Mouse (Mus musculus): ENCODE measurements around the gene Atoh8.

Atoh8 gene

DNA sequence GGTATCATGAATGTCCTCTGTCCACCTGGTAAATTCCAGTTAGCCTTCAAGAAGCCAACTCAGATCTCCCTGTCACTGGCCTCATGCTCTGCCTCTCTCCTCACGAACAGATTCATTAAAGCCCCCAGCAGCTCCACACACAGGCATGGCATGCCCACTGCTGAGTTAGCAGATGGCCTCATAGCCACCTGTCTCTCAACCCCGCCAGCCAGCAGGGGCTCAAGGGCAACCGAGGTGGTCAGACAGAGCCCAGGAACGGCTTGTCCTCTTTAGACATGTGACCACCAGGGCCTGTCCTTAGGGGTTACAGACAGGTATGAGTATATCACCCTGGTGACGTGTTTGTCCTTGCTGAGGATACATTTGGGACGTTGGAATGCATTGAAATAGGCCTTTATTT is 19.9 kb upstream of the Atoh8 start:
- no peak for DNase-seq (ENCODE audit: inconsistent age in 2 of 2, low spot score in 1 of 2)

DNA sequence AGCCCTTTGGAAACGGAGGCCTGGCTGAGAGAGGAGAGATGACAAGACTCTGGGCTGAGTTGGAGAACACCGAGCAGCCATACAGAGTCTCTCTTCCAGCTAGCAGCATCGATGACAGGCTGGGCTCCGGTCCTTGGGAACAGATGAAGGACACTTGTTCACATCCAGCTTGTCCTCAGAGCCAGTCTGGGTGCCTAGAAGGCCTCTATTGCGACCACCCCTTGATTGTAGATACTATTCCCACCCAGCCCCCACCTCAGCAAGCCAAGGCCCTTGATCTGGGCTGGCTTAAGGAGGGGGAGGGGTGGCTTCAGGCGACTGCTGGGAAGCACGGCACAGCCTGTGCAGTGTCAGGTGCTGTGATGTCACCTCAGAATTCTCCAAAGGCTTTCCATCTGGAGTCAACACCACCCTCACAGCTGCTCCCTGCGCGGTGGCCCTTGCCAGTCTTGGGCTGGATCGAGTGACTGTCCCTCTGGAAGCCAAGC is 19.3 kb upstream of the Atoh8 start:
- peak in 1 of 2 experiments; percentile 28 for DNase-seq (ENCODE audit: inconsistent age in 2 of 2, low spot score in 1 of 2)

DNA sequence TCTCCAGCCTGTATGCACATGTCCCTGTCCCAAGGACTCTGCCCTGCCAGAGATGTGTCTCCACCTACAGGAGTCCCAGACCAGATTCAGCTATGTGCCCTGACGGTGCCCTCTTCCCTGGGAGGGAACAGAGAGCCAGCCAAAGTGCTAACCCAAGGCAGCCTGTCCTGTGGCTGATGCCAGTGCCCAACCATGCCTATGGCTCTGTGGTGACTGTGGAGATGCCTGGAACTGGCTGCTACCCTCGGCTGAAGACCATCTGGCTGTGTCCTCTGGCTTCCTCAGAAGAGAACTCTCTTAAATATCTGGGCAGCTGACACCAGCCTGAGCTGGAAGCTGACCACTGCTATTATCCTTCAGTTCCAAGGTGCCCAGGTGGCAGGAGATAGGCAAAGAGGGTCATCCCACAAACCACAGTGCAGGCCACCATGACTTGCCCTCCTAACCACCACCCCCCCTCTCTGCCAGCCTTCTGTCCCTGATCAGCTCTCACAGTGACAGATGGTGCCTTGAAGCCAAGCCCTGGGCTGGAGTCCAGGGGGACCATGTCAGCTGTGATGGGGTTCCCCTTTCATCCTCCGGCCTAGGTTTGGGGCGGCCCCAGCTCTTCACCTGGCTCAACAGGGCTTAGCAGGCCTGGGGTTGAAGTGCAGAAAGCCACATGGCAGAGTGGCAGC is 18.7 kb upstream of the Atoh8 start:
- DNase-seq (ENCODE audit: inconsistent age in 2 of 2, low spot score in 1 of 2), result peak in 1 of 2 experiments; percentile 26

DNA sequence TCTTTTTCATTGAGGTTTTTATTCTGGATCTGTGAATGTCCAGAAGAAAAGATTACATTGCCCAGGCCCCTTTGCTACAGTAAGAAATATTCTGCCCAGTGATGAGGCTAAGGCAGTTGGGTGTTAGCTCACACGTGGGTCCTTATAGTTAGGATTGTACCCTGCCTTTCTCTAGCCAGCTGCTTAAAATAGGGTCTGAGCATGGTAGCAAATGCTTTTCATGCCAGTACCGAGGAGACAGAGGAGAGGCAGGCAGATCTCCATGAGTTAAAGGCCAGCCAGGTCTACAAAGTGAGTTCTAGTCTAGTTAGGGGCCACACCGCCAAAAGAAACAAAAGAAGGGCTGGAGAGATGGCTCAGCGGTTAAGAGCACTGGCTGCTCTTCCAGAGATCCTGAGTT is 17.8 kb upstream of the Atoh8 start:
- no peak for DNase-seq (ENCODE audit: inconsistent age in 2 of 2, low spot score in 1 of 2)

DNA sequence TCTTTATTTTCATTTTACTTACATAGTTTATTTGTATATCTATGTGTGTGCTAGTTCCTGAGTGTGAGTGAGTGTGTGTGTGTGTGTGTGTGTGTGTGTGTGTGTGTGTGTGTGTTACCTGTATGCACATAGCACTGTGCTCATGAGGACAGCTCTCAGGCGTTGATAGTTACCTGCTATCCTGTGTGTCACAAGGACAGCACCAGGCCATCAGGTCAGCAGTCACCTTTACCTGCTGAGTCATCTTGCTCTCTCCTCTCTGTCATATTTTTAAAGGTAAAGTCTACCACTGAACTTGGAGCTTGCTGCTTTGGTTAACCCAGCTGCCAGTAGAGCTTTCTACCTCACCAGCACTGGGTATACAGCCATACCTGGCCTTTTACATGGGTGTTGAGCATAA is 17.1 kb upstream of the Atoh8 start:
- no peak for DNase-seq (ENCODE audit: inconsistent age in 2 of 2, low spot score in 1 of 2)

DNA sequence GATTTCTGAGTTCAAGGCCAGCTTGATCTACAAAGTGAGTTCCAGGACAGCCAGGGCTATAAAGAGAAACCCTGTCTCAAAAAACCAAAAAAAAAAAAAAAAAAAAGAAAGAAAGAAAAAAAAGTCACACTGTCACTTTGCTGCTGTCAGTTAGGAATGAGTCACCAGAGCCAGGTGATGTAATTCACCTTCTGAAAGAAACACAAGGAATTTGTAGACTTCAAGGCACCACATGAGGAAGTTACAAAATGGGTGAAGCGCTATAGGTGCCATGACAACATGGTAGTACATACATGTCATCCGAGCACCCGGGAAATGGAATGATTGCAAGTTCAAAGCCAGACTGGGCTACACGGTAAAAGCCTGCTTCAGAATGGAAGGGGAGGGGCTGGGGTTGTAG is 14.6 kb upstream of the Atoh8 start:
- DNase-seq (ENCODE audit: inconsistent age in 2 of 2, low spot score in 1 of 2), result no peak

DNA sequence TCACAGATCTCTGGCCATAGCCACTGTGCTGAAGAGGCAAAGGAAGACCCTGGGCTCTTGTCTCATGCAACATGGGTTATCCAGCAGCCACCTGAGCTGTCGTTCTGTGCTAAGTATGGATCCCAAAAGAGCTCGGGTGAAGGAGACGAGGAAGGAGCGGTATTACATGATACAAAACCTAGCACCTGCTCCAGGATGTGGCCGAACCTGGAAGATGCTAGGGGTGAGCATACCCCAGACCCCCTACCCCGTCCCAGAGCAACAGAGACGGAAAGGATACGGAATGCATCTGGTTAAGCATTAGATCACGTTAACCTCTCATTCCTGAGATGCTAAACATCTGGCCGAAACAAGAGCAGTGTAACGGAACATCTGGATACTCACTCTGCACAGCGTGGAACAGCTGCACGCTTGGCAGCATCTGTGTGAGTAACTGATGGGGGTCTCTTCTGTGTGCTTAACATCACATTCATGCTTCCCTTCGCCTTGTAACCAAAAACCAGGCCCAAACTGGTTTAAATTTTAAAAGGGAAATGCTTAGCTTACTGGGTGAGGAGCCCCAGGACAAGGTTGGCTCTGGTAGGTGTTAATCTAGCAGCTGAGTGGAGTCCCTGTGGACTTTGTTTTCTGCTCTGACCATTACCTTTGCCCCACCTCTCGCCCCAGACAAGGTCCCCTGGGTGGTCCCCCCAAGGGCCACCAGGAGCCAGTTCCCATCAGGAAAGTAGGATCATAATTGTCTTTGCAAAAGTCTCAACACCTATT is 13.0 kb upstream of the Atoh8 start:
- DNase-seq (ENCODE audit: inconsistent age in 2 of 2, low spot score in 1 of 2), result no peak

DNA sequence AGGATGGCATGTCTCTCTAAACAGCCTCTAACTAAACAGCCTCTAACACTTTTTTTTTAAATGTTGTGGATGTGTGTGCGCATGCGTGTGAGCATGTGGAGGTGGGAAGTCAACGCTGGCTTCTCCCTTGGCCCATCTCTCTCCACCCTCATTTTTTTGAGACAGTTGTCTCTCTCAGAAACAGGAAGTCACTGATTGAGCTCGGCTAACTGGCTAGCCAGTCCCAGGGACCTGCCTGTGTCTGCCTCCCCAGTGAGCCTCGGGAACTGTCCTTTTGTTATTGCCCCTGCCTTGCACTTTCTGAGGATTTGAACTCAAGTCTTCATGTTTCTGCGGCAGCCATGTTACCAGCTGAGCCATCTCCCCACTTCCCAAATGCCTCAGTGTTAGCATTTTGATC is 10.9 kb upstream of the Atoh8 start:
- DNase-seq (ENCODE audit: inconsistent age in 2 of 2, low spot score in 1 of 2), result no peak

DNA sequence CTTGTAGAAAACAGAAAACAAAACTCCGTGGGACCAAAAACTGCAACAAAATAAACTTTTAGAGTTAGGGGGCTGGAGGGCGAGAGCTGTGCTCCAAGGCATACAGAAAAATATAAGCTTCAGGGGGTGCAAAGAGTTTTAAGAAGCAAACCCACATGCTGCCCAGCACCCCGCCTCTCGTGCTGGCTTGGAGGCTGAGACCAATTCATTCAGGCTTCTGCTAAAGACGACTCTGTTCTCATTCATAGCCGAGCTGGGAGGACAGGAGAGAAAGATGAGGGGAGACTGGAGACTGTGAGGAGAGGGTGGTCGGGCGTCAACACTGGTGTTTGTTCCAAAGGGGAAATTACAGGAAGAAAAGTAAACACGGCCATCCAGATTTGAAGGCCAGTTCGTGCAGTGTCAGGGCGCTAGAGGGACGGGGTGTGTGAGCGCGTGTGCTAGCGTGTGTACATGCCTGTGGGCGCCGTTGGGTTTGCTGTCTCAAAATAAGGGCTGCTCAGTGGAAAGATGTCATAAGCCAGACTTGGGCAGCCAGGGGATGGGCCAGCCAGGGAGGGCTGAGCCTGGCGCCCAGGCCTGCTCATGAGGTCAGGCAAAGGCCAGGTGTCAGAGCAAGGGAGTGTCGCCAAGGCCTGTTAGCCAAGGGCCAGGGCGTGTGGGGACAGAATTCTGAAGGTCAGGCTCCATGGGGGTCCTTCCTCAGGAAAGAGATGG is 9.3 kb upstream of the Atoh8 start:
- DNase-seq (ENCODE audit: inconsistent age in 2 of 2, low spot score in 1 of 2), result no peak

DNA sequence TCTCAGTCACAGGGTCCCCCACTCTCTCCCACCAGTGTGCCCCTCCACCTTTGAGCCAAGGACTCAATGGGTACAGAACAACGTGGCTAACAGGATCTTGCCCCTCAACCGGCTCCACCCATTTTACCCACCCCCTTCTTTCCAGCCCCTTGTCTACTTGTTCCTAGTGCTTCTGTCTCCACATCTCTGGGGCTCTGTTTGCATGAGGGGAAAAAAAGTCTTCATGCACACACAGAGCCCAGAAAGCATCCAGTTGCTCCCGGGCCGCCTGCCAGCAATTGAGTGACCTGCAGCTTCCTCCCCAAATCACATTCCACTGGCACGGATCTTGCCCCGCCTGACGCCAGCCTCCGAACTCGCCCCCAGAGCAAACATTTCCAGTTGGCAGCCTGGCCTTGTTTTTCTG is 8.8 kb upstream of the Atoh8 start:
- peak; percentile 81 to 90 for DNase-seq (ENCODE audit: inconsistent age in 2 of 2, low spot score in 1 of 2)

DNA sequence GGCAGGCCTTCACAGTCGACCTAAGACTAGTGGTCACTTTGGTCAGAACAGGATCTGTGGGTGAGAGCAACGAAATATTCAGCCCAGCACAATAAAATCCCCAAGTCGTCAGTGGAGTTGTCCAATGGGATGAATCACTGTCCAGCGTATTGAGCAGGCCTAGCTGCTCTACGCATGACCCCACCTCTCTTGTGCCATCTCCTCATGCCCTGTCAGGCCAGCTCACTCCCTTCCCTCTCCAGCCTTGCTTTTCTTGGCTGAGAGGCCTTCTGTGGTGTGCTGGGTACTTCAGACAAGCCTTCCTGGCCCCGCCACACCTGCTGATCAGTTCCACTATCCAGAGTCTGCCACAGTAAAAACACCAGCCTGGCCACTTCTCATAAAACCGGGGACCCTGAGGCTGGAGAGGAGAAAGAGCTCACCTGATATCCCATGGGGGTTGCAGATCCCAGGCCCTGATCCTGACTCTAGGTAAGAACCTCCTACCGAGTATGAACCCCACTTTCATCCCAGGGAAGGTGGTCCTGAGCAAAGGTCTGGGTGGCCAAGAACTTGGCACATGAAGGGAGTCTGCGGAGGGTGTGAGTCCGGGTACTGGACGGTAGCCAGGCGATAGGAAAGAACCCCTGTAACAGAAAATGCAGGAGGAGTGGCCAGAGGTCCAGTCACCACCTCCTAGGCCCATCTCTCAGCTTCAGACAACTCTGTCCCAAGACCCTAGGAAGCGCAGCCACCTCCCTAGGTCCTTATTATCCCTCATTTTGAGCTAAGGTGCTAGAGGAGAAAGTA is 7.3 kb upstream of the Atoh8 start:
- no peak for DNase-seq (ENCODE audit: inconsistent age in 2 of 2, low spot score in 1 of 2)

DNA sequence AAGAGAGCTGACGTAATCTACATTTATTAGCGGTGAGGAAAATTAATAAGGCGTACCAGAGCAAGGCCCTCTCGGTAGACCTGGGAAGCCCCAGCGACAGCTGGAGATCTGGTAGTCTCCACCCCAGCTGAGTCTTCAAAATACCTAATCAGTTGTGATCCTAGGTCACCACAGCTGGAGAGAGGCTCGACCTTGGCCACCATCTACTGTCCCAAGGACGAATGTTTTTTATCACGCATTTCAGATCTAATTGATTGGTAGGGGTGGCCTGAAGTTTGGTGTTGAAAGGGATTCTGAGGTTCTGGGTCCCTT is 6.4 kb upstream of the Atoh8 start:
- DNase-seq (ENCODE audit: inconsistent age in 2 of 2, low spot score in 1 of 2), result peak; percentile 22 to 54

DNA sequence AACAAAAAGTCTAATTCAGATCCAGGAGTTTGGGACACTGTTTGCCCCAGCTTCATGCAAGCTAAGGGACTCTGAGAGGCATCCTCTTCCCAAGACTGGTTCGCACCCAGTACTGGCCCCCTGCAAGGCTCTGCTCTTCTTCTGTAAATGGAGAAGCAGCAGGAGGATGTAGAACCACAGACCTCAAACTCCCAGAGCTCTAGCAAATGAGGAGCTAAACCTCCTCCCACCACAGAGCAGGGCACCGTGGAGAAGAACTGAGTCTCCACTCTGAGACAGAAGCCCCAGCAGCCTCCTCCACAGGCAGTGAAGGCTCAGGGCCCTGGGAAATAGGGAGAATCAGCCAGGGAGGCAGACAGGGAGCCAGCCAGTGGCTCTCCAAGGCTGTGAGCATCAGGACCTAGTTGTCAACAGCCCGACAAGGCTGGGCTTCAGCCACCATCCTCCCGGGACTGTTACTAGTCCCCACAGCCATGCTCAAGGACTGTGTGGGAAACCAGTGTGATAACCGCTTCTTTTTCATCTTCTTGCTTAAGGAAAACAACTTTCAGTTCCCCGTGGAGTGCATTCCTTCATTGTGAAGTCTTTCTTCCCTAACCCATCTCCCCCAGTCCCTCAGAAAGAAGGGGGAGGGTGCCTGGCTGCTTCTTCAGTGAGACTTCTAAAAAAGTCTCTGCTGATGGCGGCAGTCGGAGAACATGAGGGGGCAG is 5.9 kb upstream of the Atoh8 start:
- DNase-seq (ENCODE audit: inconsistent age in 2 of 2, low spot score in 1 of 2), result peak in 1 of 2 experiments; percentile 59

DNA sequence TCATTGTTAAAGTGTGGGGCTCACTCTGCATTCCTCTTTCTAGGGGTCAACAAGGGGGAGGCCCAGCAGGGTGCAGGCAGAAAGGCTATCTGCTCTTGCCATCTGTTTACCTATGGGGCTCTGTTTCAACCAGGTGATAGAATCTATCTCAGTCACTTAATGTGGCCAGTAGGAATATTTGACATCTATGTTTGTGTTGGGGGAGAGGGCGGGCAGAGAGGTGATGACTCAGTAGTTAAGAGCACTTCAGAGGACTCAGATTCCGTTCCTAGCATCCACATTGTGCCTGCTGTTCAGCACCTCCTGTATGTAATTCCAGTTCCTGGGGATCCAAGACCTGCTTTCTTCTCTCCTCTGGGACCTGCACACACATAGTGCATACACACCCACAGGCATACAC is 4.7 kb upstream of the Atoh8 start:
- DNase-seq (ENCODE audit: inconsistent age in 2 of 2, low spot score in 1 of 2), result no peak

DNA sequence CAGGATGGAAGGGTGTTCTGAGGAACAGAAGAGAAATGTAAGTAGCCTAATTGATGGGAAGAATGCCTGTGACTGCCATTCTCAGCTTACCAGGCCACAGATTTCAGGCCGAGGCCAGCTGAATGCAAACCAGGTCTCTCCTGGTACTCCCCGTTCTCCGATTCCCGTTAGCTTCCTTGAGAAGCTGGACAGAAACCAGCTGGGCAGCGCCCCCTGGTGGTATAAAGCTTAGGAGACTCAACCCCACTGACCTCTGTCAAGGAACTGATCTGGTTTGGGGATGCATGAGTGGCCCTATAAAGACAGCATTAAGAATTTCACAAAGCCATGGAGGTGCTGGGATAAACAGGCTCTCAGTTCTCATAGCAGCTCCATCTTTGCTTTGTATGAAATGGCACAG is 1.7 kb upstream of the Atoh8 start:
- peak; percentile 84 to 95 for DNase-seq (ENCODE audit: inconsistent age in 2 of 2, low spot score in 1 of 2)

DNA sequence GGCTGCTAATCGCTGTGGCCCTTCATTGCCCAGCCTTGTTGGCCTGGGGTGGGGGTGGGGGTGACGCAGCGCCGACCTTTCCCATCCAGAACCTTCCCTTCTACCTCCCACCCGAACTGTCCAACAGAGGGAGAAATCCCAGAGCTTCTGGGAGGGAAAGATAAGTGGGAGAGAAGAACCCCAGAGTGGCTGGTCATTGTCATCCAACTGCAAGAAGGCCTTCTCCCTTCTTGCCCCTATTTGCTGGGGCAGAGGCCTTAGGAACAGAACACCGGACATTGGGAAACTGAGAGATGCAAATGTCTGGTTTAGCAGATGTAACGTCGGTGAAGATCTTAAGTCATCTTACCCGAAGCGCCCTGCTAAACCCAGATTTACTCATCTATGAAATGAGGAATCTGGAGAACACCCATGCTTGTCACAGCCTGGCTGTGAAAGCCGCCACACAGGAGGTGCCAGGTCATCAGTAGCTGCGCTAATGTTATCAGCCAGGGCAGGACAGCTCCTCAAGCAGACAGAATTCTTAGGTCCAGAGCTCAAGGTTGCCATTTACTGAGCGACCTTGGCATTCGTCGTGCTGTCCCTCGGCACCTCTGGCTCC is 530 bp upstream of the Atoh8 start:
- DNase-seq (ENCODE audit: inconsistent age in 2 of 2, low spot score in 1 of 2), result peak; percentile 32 to 56

DNA sequence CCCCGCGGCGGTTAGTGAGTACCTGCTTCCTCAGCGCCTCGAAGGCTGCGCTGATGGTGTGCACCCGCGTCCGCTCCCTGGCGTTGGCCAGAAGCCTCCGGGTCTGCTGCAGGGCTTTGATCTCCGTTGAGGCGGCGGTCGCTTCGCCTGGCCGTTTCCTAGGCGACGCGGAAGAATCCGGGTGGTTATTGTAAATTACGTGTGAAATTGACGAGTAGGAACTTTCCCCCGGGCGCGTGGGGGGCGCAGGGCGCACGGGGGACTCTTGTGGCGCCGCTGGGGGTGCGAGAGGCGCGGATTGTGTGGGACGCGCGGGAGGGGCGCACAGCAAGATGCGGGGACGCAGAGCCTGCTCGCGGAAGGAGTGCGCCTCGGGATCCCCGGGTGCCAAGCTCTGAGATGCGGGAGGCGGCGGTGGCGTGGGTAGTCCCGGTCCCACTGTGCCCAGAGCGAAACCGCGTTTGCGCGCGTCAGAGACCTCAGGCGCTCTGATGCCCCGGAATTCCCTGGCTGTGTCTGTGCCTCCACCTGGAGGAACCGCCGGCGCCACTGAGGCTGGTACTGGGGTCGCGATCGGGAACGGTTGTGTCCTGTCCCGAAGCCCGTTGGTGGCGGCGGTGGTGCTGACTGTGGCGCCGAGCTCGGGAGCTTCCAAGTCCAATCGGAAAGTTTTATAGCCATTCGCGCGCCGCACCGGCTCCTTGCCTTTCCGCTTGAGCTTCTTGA is 842 bp downstream of the Atoh8 start:
- DNase-seq (ENCODE audit: inconsistent age in 2 of 2, low spot score in 1 of 2), result peak; percentile 34 to 76

DNA sequence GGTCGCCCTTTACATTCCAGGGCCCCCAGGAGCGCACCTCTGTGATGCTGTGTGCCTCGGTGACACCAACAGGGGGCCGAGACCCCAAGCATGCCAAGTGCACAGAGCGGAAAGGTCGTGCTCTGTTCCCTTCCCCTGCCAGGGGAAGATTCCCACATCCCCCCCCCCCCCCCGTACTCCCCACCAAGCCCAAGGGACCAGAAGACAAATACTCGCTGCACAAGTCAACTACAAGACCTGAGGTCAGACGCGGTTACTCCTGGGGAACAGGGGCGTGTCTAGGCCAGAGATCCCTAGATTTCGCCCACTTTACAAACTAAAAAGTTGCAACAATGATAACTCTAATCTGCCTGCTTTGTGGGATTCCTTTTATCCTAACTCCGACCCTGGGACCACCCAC is 1.4 kb downstream of the Atoh8 start:
- no peak for DNase-seq (ENCODE audit: inconsistent age in 2 of 2, low spot score in 1 of 2)

DNA sequence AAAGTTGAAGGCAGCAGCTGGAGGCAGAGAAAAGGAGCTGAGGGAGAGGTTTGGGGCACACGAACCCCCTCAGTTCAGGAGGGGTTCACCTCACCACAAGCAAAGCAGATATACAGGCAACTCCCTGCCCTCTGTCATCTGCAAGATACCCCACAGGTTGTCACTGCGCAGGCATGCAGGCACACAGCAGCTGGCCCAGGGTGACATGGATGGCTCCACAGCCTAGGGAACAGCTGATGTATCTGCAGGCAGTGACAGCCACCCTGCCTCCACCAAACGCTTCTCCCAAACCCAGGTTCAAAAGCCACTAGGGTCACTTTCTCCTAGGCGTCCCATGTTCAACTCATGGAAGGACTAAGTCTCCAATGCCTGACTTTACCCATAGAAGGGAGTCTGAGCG is 2.5 kb downstream of the Atoh8 start:
- no peak for DNase-seq (ENCODE audit: inconsistent age in 2 of 2, low spot score in 1 of 2)

DNA sequence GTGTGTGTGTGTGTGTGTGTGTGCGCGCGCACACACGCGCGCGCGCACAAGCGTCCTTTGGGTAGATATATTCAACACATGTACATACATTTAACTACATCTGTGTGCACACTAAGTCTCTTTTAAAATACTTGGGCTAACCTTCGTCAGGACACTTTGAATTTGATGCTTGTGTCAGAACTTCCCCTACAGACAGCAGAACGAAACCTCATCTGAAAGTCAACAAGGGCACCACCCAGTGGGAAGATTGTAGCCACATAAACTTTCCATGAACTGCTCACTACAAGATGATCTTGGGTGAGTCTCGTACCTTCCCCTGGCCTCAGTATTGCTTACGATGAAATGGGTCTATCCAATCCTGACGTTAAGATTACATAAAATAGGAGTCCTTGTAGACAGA is 3.0 kb downstream of the Atoh8 start:
- no peak for DNase-seq (ENCODE audit: inconsistent age in 2 of 2, low spot score in 1 of 2)
